Mouse (Mus musculus) kidney, postnatal 0 days (tissue): ENCODE measurements around the gene Mroh9. TPM values are rescaled to one million over a fixed set of nuclear protein-coding genes. Genes with fewer than 3 reads are reported as not detected.
A peak's percentile ranks its signal among the peaks of the same experiment; 100 is the strongest.

Source experiments
- ATAC-seq: fragments of 200-750 bp; cut with Nextera tagmentation; replicated peaks from 2 replicates; pipeline ENCODE4 v1.8.0; 2017; ENCODE audit warnings: low read depth, moderate number of reproducible peaks, moderate TSS enrichment, moderate library complexity; ENCODE audit not compliant: low FRiP score
- DNase-seq: peaks from one replicate; pipeline ENCODE4 v3.0.0-alpha.2; 2016; ENCODE audit warnings: low spot score
- H3K27ac ChIP-seq: fragments of 300-500 bp; sonication (generic); 2 replicates; pipeline ENCODE4 v1.5.1; 2014; ENCODE audit warnings: mild to moderate bottlenecking
- H3K27me3 ChIP-seq: fragments of 300-500 bp; sonication (generic); 2 replicates; pipeline ENCODE4 v1.6.1; 2014; ENCODE audit warnings: low read length, mixed read lengths; ENCODE audit not compliant: insufficient read depth
- H3K36me3 ChIP-seq: fragments of 300-500 bp; sonication (generic); 2 replicates; pipeline ENCODE4 v1.6.1; 2014; ENCODE audit warnings: low read length, mixed read lengths; ENCODE audit not compliant: insufficient read depth
- H3K4me1 ChIP-seq: fragments of 300-500 bp; sonication (generic); replicated peaks from 2 replicates; pipeline ENCODE4 v1.6.1; 2014; ENCODE audit warnings: antibody characterized with exemption, low read length, mixed read lengths; ENCODE audit not compliant: insufficient read depth
- H3K4me2 ChIP-seq: fragments of 300-500 bp; sonication (generic); 2 replicates; pipeline ENCODE4 v1.6.1; 2014; ENCODE audit warnings: mild to moderate bottlenecking, low read length, moderate library complexity, mixed read lengths
- H3K4me3 ChIP-seq: fragments of 300-500 bp; sonication (generic); replicated peaks from 2 replicates; pipeline ENCODE4 v1.5.1; 2014; ENCODE audit warnings: low read depth, low read length
- H3K9ac ChIP-seq: fragments of 300-500 bp; sonication (generic); 2 replicates; pipeline ENCODE4 v1.6.1; 2014; ENCODE audit warnings: low read depth, low read length
- H3K9me3 ChIP-seq: fragments of 300-500 bp; sonication (generic); replicated peaks from 2 replicates; pipeline ENCODE4 v1.6.1; 2016; ENCODE audit warnings: low read length, inconsistent platforms, mixed read lengths
- CTCF ChIP-seq: IDR thresholded peaks from 2 replicates; pipeline ENCODE4 v1.5.1; 2016; ENCODE audit warnings: antibody characterized with exemption, low read depth, mild to moderate bottlenecking, moderate library complexity
- WGBS: fragments of 180-500 bp; shearing (Covaris S2); extraction: QIAGEN DNeasy Blood & Tissue Kit; methylation state at CpG from one replicate; pipeline ENCODE4 v1.1.7; 2014; 5-methylcytosine and 5-hydroxymethylcytosine counted together
- polyA plus RNA-seq: library from polyadenylated mRNA; unstranded; fragments of >200 nt; fragmentation: Nextera tagmentation; extraction: Ambion mirVana; gene quantifications from 2 replicates; pipeline ENCODE4 v1.2.1, GENCODE M21; 2015

Gene Mroh9
- polyA plus RNA-seq, 1 experiment from 2014 or later: not detected

GRCm38 (mm10) chr1:163055629-163056028, 29.8 kb downstream of the Mroh9 start:
- no peak for TF ChIP-seq CTCF
- no peak for ATAC-seq
- no peak overlapping the region for H3K27ac ChIP-seq
- no peaks in the 10 kb centered on the region for H3K36me3 ChIP-seq
- H3K9me3 ChIP-seq: no peaks in the 10 kb centered on the region
- H3K4me1 ChIP-seq: no peaks in the 10 kb centered on the region
- H3K9ac ChIP-seq: no peak overlapping the region
- no peaks in the 10 kb centered on the region for H3K27me3 ChIP-seq
- H3K4me2 ChIP-seq: no peak overlapping the region
- H3K4me3 ChIP-seq: no peak overlapping the region
- DNase-seq: no peak

- no peak for TF ChIP-seq CTCF
- H3K9ac ChIP-seq: no peak overlapping the region
- DNase-seq: no peak
- H3K27me3 ChIP-seq: no peaks in the 10 kb centered on the region
- no peaks in the 10 kb centered on the region for H3K36me3 ChIP-seq
- H3K4me2 ChIP-seq: no peak overlapping the region
- H3K4me1 ChIP-seq: no peaks in the 10 kb centered on the region
- H3K27ac ChIP-seq: no peak overlapping the region
- no peak overlapping the region for H3K4me3 ChIP-seq
- no peaks in the 10 kb centered on the region for H3K9me3 ChIP-seq
- no peak for ATAC-seq
Observed at GRCm38 (mm10) chr1:163023075-163023474, 62.4 kb downstream of the Mroh9 start.

- TF ChIP-seq CTCF: no peak
- no peak for DNase-seq
- WGBS: 68% methylated on average over 3 of the region's 3 CpGs
Observed at GRCm38 (mm10) chr1:163009220-163009619, 76.2 kb downstream of the Mroh9 start.

GRCm38 (mm10) chr1:163003496-163003895, 82.0 kb downstream of the Mroh9 start:
- no peak for TF ChIP-seq CTCF
- H3K4me3 ChIP-seq: no peak overlapping the region
- peak; percentile 78 for DNase-seq
- WGBS: 70% methylated on average over 2 of the region's 2 CpGs
- no peaks in the 10 kb centered on the region for H3K36me3 ChIP-seq
- H3K4me1 ChIP-seq: no peaks in the 10 kb centered on the region
- H3K9ac ChIP-seq: no peak overlapping the region
- H3K27me3 ChIP-seq: no peaks in the 10 kb centered on the region
- H3K4me2 ChIP-seq: no peak overlapping the region
- ATAC-seq: no peak
- H3K27ac ChIP-seq: no peak overlapping the region
- H3K9me3 ChIP-seq: no peaks in the 10 kb centered on the region

More at GRCm38 (mm10) chr1:163009220-163009619, 76.2 kb downstream of the Mroh9 start:
- Histone ChIP-seq H3K27ac (no peak overlapping the region), H3K36me3 (no peaks in the 10 kb centered on the region), H3K4me2 (no peak overlapping the region), H3K9me3 (no peaks in the 10 kb centered on the region), H3K27me3 (no peaks in the 10 kb centered on the region), H3K4me1 (no peaks in the 10 kb centered on the region), H3K9ac (no peak overlapping the region), H3K4me3 (no peak overlapping the region)
- no peak for ATAC-seq

GRCm38 (mm10) chr1:163001271-163001829, 84.1 kb downstream of the Mroh9 start:
- Histone ChIP-seq H3K4me3 (no peak overlapping the region), H3K4me2 (no peak overlapping the region), H3K9me3 (no peaks in the 10 kb centered on the region), H3K27ac (no peak overlapping the region), H3K9ac (no peak overlapping the region), H3K36me3 (no peaks in the 10 kb centered on the region), H3K27me3 (no peaks in the 10 kb centered on the region), H3K4me1 (no peaks in the 10 kb centered on the region)
- no peak for ATAC-seq
- 59% methylated on average over 4 of the region's 4 CpGs for WGBS
- peak; percentile 63 for DNase-seq
- no peak for TF ChIP-seq CTCF

GRCm38 (mm10) chr1:162987546-162987945, 97.9 kb downstream of the Mroh9 start:
- ATAC-seq: no peak

GRCm38 (mm10) chr1:162986777-162987176, 98.7 kb downstream of the Mroh9 start:
- no peak for TF ChIP-seq CTCF
- no peak overlapping the region for H3K4me3 ChIP-seq
- ATAC-seq (no peak), DNase-seq (peak; percentile 42)
- H3K4me2 ChIP-seq: no peak overlapping the region
- H3K36me3 ChIP-seq: no peaks in the 10 kb centered on the region
- no peak overlapping the region for H3K27ac ChIP-seq
- no peaks in the 10 kb centered on the region for H3K9me3 ChIP-seq
- H3K9ac ChIP-seq: no peak overlapping the region
- no peaks in the 10 kb centered on the region for H3K4me1 ChIP-seq
- H3K27me3 ChIP-seq: no peaks in the 10 kb centered on the region
- 74% methylated on average over 1 of the region's 1 CpGs for WGBS

More at GRCm38 (mm10) chr1:162987546-162987945, 97.9 kb downstream of the Mroh9 start:
- Histone ChIP-seq H3K36me3 (no peaks in the 10 kb centered on the region), H3K9me3 (no peaks in the 10 kb centered on the region), H3K4me2 (no peak overlapping the region), H3K27me3 (no peaks in the 10 kb centered on the region), H3K4me3 (no peak overlapping the region), H3K27ac (no peak overlapping the region), H3K9ac (no peak overlapping the region), H3K4me1 (no peaks in the 10 kb centered on the region)
- no peak for DNase-seq
- TF ChIP-seq CTCF: no peak
- WGBS: 66% methylated on average over 3 of the region's 3 CpGs
